Mouse (Mus musculus) liver, adult 2 months (tissue): ENCODE measurements around the gene Catsperz. TPM values are rescaled to one million over a fixed set of nuclear protein-coding genes. Genes with fewer than 3 reads are reported as not detected.
A peak's percentile ranks its signal among the peaks of the same experiment; 100 is the strongest.

Experiments
- DNase-seq: peaks from one replicate; pipeline ENCODE4 v3.0.0-alpha.2; 2011; ENCODE audit warnings: low read depth, low spot score; ENCODE audit errors: extremely low read depth
- H3K27ac ChIP-seq: fragments of 200-500 bp; replicated peaks from 2 replicates; pipeline ENCODE4 v1.5.1; 2012; ENCODE audit warnings: low read depth, mild to moderate bottlenecking, control low read depth, inconsistent platforms, low read length; ENCODE audit not compliant: insufficient read depth
- H3K27me3 ChIP-seq: fragments of 200-500 bp; 2 replicates; pipeline ENCODE4 v1.6.1; 2012; ENCODE audit warnings: mild to moderate bottlenecking, moderate library complexity, low read length, inconsistent platforms; ENCODE audit not compliant: control insufficient read depth, insufficient read depth
- H3K36me3 ChIP-seq: fragments of 200-500 bp; 2 replicates; pipeline ENCODE4 v1.6.1; 2012; ENCODE audit warnings: low read length, inconsistent platforms; ENCODE audit not compliant: control insufficient read depth, insufficient read depth
- H3K4me1 ChIP-seq: fragments of 200-500 bp; 2 replicates; pipeline ENCODE4 v1.6.1; 2011; ENCODE audit warnings: low read length; ENCODE audit not compliant: control insufficient read depth, insufficient read depth
- H3K4me3 ChIP-seq: fragments of 200-500 bp; 2 replicates; pipeline ENCODE4 v1.5.1; 2011; ENCODE audit warnings: low read depth, mild to moderate bottlenecking, control low read depth, low read length, moderate library complexity; ENCODE audit not compliant: insufficient read depth
- H3K79me2 ChIP-seq: fragments of 200-500 bp; 2 replicates; pipeline ENCODE4 v1.6.1; 2012; ENCODE audit warnings: inconsistent platforms, mild to moderate bottlenecking, low read length, moderate library complexity; ENCODE audit not compliant: control insufficient read depth, insufficient read depth
- H3K9ac ChIP-seq: fragments of 200-500 bp; 2 replicates; pipeline ENCODE4 v1.6.1; 2012; ENCODE audit warnings: low read depth, mild to moderate bottlenecking, control low read depth, inconsistent platforms, low read length
- CTCF ChIP-seq: fragments of 200-500 bp; IDR thresholded peaks from 2 replicates; pipeline ENCODE4 v1.5.1; 2011; ENCODE audit warnings: low read depth, low read length, control low read depth
- POLR2A ChIP-seq: fragments of 200-500 bp; IDR thresholded peaks from 2 replicates; pipeline ENCODE4 v1.6.1; 2011; ENCODE audit warnings: low read length, control low read depth; ENCODE audit not compliant: insufficient read depth; ENCODE audit errors: extremely low read depth
- WGBS: fragments of 180-500 bp; shearing (Covaris S2); methylation state at CpG from one replicate; pipeline ENCODE4 v1.1.7; 2018; 5-methylcytosine and 5-hydroxymethylcytosine counted together
- polyA plus RNA-seq: library from polyadenylated mRNA; depleted of rRNA; stranded (reverse); fragments of >200 nt; gene quantifications from 2 replicates; pipeline ENCODE4 v1.2.3, GENCODE M21; 2012; rRNA removed
- total RNA-seq: library from RNA; depleted of rRNA; stranded (reverse); fragments of >200 nt; gene quantifications from 2 replicates; pipeline ENCODE4 v1.2.3, GENCODE M21; 2014; rRNA removed

The Catsperz gene
- total RNA-seq, result not detected in 2 replicates
- not detected in 2 replicates for polyA plus RNA-seq

DNA sequence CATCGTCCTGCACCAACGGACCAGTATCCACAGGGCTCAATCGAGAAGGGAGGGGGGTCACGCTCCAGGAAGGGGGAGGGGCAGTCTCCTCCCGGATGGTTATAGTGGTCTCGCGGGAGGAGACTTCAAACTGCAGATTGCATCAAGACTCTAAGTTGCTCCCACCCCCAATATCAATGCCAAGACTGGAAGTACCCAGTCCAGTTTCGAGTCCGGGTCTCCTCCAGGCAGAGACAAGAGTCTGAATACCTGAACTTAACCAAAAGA is at the start of gene Catsperz:
Gene Catsperz, minus strand, starts transcription at position 74 of the 267 bp plus-strand sequence.
- Histone ChIP-seq H3K79me2 (no peaks in the 10 kb centered on the region; the same call in 1 of the 2 replicates), H3K27me3 (no peaks in the 10 kb centered on the region), H3K27ac (no peak within 1 kb of the TSS), H3K4me3 (no peak within 1 kb of the TSS), H3K4me1 (peaks cover 14% of the 10 kb centered on the region; the same call in 1 of the 2 replicates), H3K36me3 (no peaks in the 10 kb centered on the region), H3K9ac (no peak within 1 kb of the TSS; the same call in 1 of the 2 replicates)
- DNase-seq, result no peak
- no peak for TF ChIP-seq CTCF
- TF ChIP-seq POLR2A, result no peak
- WGBS, result 9% methylated on average over 9 of the region's 9 CpGs

DNA sequence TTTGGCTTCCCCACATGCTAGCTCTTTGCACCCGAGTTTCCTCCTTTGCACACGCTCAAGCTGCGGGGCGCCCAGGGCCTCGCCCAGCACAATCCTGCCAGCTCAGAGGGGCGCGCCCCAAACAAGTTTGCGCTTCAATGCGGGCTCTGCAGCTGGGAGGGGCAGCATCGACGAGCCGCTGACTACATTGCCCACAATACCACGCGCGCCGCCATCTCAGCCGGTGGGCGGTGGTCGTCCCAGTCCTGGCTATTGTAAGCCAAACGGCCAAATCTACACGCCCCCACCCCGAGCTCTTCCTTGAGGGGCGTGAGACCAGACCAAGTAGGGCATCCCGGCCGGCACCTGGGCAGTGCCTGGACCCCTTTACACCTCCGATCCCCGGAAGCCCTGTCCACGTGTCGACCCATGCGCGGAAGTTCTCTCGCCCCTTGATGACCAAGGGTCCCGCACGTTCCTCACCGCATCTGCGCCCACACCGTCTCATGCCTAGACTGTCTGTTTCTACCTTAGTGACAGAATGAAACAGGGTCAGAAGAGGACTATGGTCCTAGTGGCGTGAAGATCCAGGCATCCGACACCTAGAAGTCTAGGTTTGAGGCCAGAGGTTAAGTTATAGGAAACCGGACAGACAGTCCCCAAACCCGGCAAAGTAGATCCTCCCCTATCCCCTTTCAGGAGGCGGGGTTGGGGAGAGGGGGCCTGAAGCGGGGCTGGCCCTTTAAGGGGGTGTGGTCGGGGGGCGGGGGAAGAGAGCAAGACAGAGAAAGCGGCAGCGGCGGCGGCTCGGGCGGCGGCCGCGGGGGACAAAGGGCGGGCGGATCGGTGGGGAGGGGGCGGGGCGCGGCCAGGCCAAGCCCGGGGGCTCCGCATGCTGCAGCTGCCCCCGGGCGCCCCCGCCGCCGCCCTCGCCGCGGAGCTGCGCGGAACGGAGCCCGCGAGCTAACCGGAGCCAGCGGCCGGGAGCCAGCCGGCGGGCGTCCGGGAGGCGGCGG is 49.3 kb upstream of the Catsperz start, which contains the start of gene Ppp1r14b:
Gene Ppp1r14b, plus strand, starts transcription at position 758 of the 995 bp plus-strand sequence.
- no peak for TF ChIP-seq POLR2A
- TF ChIP-seq CTCF, result no peak
- peaks cover 3% of the 10 kb centered on the region; the same call in 1 of the 2 replicates for H3K36me3 ChIP-seq
- 2% methylated on average over 75 of the region's 84 CpGs for WGBS
- peaks cover 23% of the 10 kb centered on the region for H3K4me1 ChIP-seq
- no peaks in the 10 kb centered on the region for H3K27me3 ChIP-seq
- peak within 1 kb of the TSS; percentile 68 for H3K27ac ChIP-seq
- peak within 1 kb of the TSS; percentile 73 for H3K9ac ChIP-seq
- H3K4me3 ChIP-seq, result peak within 1 kb of the TSS; percentile 76
- peak; percentile 58 for DNase-seq
- peaks cover 8% of the 10 kb centered on the region; the same call in 1 of the 2 replicates for H3K79me2 ChIP-seq

DNA sequence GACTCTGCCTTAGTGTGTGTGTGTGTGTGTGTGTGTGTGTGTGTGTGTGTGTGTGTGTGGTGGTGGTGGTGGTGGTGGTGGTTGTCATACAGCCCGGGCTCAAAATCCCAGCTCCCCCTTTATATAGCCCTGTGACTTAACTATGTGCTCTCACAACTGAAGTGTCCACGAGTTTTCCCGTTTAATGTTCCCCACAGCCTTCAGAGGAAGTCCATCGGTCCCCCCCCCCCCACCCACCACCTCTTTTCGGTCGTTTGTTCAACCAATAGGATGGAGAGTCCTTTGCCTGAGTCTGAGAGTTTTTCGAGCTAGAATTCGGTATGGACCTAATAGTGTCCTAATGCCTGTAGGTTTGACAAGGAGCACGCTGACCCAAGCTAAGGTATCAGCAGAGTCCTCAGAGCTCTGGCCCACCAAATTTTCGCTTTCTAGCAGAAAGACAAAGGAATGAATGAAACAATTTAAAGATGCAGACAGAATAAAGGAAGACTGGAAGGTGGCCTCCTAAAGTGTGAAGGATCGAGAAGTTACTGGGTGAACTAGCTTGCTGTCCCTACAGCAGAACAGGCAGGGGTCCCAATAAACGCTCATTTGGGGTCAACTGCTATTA is 48.5 kb upstream of the Catsperz start:
- DNase-seq, result no peak
- Histone ChIP-seq H3K79me2 (peaks cover 12% of the 10 kb centered on the region; the same call in 1 of the 2 replicates), H3K9ac (no peak overlapping the region), H3K36me3 (peaks cover 3% of the 10 kb centered on the region; the same call in 1 of the 2 replicates), H3K27ac (no peak overlapping the region), H3K27me3 (no peaks in the 10 kb centered on the region), H3K4me1 (peaks cover 20% of the 10 kb centered on the region), H3K4me3 (no peak overlapping the region)
- TF ChIP-seq CTCF, result no peak
- no peak for TF ChIP-seq POLR2A
- 47% methylated on average over 12 of the region's 12 CpGs for whole genome bisulfite sequencing

DNA sequence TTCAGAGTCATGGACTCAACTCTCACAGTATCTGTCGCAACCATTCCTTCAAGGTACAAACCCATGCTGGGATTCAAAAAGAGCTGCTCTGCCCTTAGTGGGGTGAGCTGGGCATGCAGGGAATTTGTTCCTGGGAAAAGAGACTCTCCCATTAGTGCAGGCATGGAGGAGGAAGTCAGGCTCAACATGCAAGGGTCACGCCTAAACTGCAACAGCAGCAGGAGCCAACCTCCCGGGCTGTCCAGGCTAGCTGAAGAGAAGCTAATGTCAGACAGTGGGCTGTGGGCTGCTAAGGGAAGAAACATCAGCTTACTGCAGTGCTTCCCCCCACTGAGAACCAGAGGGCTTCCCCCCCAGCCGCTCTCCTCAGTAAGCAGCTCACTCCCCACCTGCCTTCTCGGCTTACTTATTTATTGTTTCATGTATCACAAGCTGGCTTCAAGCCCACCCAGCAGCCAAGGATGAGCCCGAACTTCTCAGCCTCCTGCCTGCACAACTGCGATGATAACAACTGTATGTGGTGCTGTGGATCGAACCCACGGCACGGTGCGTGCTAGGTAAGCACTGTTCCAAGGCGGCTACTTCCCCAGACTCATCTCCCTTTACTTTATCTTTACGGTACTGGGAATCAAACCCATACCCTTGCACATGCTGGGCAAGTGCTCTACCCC is 47.2 kb upstream of the Catsperz start:
- WGBS, result 92% methylated on average over 13 of the region's 13 CpGs
- no peak for TF ChIP-seq CTCF
- TF ChIP-seq POLR2A, result no peak
- DNase-seq, result no peak
- Histone ChIP-seq H3K4me1 (peaks cover 14% of the 10 kb centered on the region), H3K27me3 (no peaks in the 10 kb centered on the region), H3K4me3 (no peak overlapping the region), H3K79me2 (peaks cover 8% of the 10 kb centered on the region; the same call in 1 of the 2 replicates), H3K27ac (no peak overlapping the region), H3K36me3 (peaks cover 2% of the 10 kb centered on the region; the same call in 1 of the 2 replicates), H3K9ac (no peak overlapping the region)

- DNase-seq, result no peak
- no peak overlapping the region for H3K4me3 ChIP-seq
- peaks cover 8% of the 10 kb centered on the region; the same call in 1 of the 2 replicates for H3K79me2 ChIP-seq
- no peaks in the 10 kb centered on the region for H3K27me3 ChIP-seq
- H3K27ac ChIP-seq, result no peak overlapping the region
- WGBS, result 74% methylated on average over 6 of the region's 6 CpGs
- no peak overlapping the region for H3K9ac ChIP-seq
- H3K36me3 ChIP-seq, result no peaks in the 10 kb centered on the region
- H3K4me1 ChIP-seq, result peaks cover 12% of the 10 kb centered on the region
- TF ChIP-seq CTCF (no peak), POLR2A (no peak)
Observed at GRCm38 (mm10) chr19:6971644-6972043, 46.5 kb upstream of the Catsperz start.
